Mouse (Mus musculus) liver, adult 2 months (tissue): ENCODE results near the gene Serpine3.

Source experiments
- CTCF ChIP-seq: fragments of 200-500 bp; IDR thresholded peaks from 2 replicates; pipeline ENCODE4 v1.5.1; 2011; ENCODE audit warnings: low read depth, low read length, control low read depth
- POLR2A ChIP-seq: fragments of 200-500 bp; IDR thresholded peaks from 2 replicates; pipeline ENCODE4 v1.6.1; 2011; ENCODE audit warnings: low read length, control low read depth; ENCODE audit not compliant: insufficient read depth; ENCODE audit errors: extremely low read depth

DNA sequence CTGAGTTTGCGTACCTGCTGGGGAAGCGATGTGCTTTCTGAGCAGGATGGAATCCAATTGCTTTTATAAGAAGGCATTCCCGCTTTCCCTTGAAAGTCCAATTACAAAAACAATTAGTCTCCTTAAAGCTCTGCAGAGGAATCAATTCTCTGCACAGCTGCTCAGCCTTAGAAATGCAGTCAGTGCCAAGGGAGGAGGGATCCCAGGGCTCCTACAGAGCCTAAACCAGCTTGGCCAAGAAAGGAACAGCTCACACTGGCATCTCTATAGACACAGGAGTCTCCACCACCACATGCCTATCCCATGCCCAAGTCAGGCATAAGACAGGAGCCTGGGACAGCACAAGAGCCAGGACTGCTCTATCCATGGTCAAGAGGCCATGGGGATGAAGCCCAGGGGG, 41.1 kb upstream of the Serpine3 start:
- no peak for TF ChIP-seq POLR2A
- no peak for TF ChIP-seq CTCF
